Mouse (Mus musculus) MEL (cell line): Measurements from ENCODE around the gene Defb22. TPM values are rescaled to one million over a fixed set of nuclear protein-coding genes. Genes with fewer than 3 reads are reported as not detected.

Experiments used
- DNase-seq: peaks from one replicate; pipeline ENCODE4 v3.0.0; 2011; ENCODE audit warnings: low read depth, low spot score
- H3K27ac ChIP-seq: 2 replicates; pipeline ENCODE4 v1.5.1; 2012; ENCODE audit warnings: low read depth, mild to moderate bottlenecking, control low read depth, low read length, moderate library complexity; ENCODE audit not compliant: control insufficient read depth
- H3K27me3 ChIP-seq, 2 experiments: fragments of 150-350 bp in 1 of 2; sonication (generic) in 1 of 2; 2 replicates each; pipeline ENCODE4 v1.6.1; 2012; ENCODE audit warnings: low read length in 2 of 2, mild to moderate bottlenecking in 2 of 2, improper control_type of control experiment in 1 of 2, moderate library complexity in 1 of 2; ENCODE audit not compliant: insufficient read depth in 2 of 2, control insufficient read depth in 1 of 2
- H3K36me3 ChIP-seq, 2 experiments: 2 replicates each; pipeline ENCODE4 v1.6.1; 2012 to 2014; ENCODE audit warnings: low read length in 2 of 2, improper control_type of control experiment in 1 of 2, inconsistent platforms in 1 of 2, mild to moderate bottlenecking in 1 of 2; ENCODE audit not compliant: insufficient read depth in 2 of 2, control insufficient read depth in 1 of 2
- H3K4me1 ChIP-seq, 2 experiments: fragments of 150-350 bp in 1 of 2; sonication (generic) in 1 of 2; 2 replicates each; pipeline ENCODE4 v1.6.1; 2012; ENCODE audit warnings: low read length in 2 of 2, improper control_type of control experiment in 1 of 2, mild to moderate bottlenecking in 1 of 2; ENCODE audit not compliant: insufficient read depth in 2 of 2, control insufficient read depth in 1 of 2
- H3K4me3 ChIP-seq, 2 experiments: fragments of 150-350 bp in 1 of 2; sonication (generic) in 1 of 2; 2 replicates each; pipeline ENCODE4 v1.5.1; 2012; ENCODE audit warnings: low read depth in 2 of 2, low read length in 2 of 2, mild to moderate bottlenecking in 2 of 2, moderate library complexity in 2 of 2, control low read depth in 1 of 2, improper control_type of control experiment in 1 of 2; ENCODE audit not compliant: control insufficient read depth in 1 of 2, insufficient read depth in 1 of 2
- H3K79me2 ChIP-seq: 2 replicates; pipeline ENCODE4 v1.6.1; 2012; ENCODE audit warnings: mild to moderate bottlenecking, low read length, moderate library complexity; ENCODE audit not compliant: control insufficient read depth, poor library complexity, insufficient read depth
- H3K9ac ChIP-seq: 2 replicates; pipeline ENCODE4 v1.6.1; 2012; ENCODE audit warnings: low read depth, mild to moderate bottlenecking, control low read depth, low read length, moderate library complexity; ENCODE audit not compliant: control insufficient read depth, poor library complexity, severe bottlenecking
- H3K9me3 ChIP-seq: fragments of 150-350 bp; sonication (generic); replicated peaks from 2 replicates; pipeline ENCODE4 v1.6.1; 2012; ENCODE audit warnings: mild to moderate bottlenecking, low read length, improper control_type of control experiment, moderate library complexity; ENCODE audit not compliant: insufficient read depth
- ELF1 ChIP-seq: IDR thresholded peaks from 2 replicates; pipeline ENCODE4 v1.6.1; 2014; ENCODE audit warnings: low read depth, mild to moderate bottlenecking, inconsistent platforms, low read length, improper control_type of control experiment, moderate library complexity
- EP300 ChIP-seq, 2 experiments: IDR thresholded peaks; 2 replicates each; pipeline ENCODE4 v1.6.1; 2011; ENCODE audit warnings: improper control_type of control experiment in 2 of 2, low read length in 2 of 2, low read depth in 1 of 2, mild to moderate bottlenecking in 1 of 2
- JUND ChIP-seq: IDR thresholded peaks from 2 replicates; pipeline ENCODE4 v1.6.1; 2011; ENCODE audit warnings: low read depth, mild to moderate bottlenecking, improper control_type of control experiment, low read length
- KAT2A ChIP-seq: conservative IDR thresholded peaks from 2 replicates; pipeline ENCODE4 v1.6.1; 2012; ENCODE audit warnings: low read depth, low read length, improper control_type of control experiment, inconsistent platforms
- MAX ChIP-seq: IDR thresholded peaks from 2 replicates; pipeline ENCODE4 v1.6.1; 2011; ENCODE audit warnings: low read length, improper control_type of control experiment
- MAZ ChIP-seq: IDR thresholded peaks from 2 replicates; pipeline ENCODE4 v1.6.1; 2012; ENCODE audit warnings: low read depth, mild to moderate bottlenecking, inconsistent platforms, low read length, improper control_type of control experiment
- MXI1 ChIP-seq: IDR thresholded peaks from 2 replicates; pipeline ENCODE4 v1.6.1; 2011; ENCODE audit warnings: mild to moderate bottlenecking, low read depth, low read length, improper control_type of control experiment
- NELFE ChIP-seq: IDR thresholded peaks from 2 replicates; pipeline ENCODE4 v1.6.1; 2011; ENCODE audit warnings: low read depth, low read length, improper control_type of control experiment
- RAD21 ChIP-seq: IDR thresholded peaks from 2 replicates; pipeline ENCODE4 v1.6.1; 2011; ENCODE audit warnings: mild to moderate bottlenecking, low read depth, low read length, improper control_type of control experiment
- SMC3 ChIP-seq: IDR thresholded peaks from 2 replicates; pipeline ENCODE4 v1.6.1; 2011; ENCODE audit warnings: low read depth, low read length, improper control_type of control experiment
- TBP ChIP-seq: IDR thresholded peaks from 2 replicates; pipeline ENCODE4 v1.8.0; 2011; ENCODE audit warnings: low read depth, low read length, improper control_type of control experiment
- UBTF ChIP-seq: IDR thresholded peaks from 2 replicates; pipeline ENCODE4 v1.6.1; 2012; ENCODE audit warnings: low read depth, mild to moderate bottlenecking, inconsistent platforms, low read length, improper control_type of control experiment, moderate library complexity, borderline replicate concordance; ENCODE audit not compliant: insufficient read depth
- ZKSCAN1 ChIP-seq: IDR thresholded peaks from 2 replicates; pipeline ENCODE4 v1.6.1; 2012; ENCODE audit warnings: low read depth, mild to moderate bottlenecking, inconsistent platforms, low read length, improper control_type of control experiment, moderate library complexity
- ZMIZ1 ChIP-seq: IDR thresholded peaks from 2 replicates; pipeline ENCODE4 v1.6.1; 2012; ENCODE audit warnings: low read depth, mild to moderate bottlenecking, inconsistent platforms, low read length, improper control_type of control experiment, moderate library complexity
- ZNF384 ChIP-seq: IDR thresholded peaks from 2 replicates; pipeline ENCODE4 v1.6.1; 2012; ENCODE audit warnings: low read depth, mild to moderate bottlenecking, inconsistent platforms, low read length, improper control_type of control experiment
- polyA plus RNA-seq, 2 experiments: library from polyadenylated mRNA; stranded (reverse) in 1 of 2; unstranded in 1 of 2; fragments of >175 nt in 1 of 2; fragments of >200 nt in 1 of 2; gene quantifications; 2 replicates each; pipeline versions ENCODE4 v1.2.1 to v1.2.4; 2012; ENCODE audit warnings: low replicate concordance in 2 of 2, low read depth in 1 of 2; ENCODE audit not compliant: insufficient read length in 2 of 2, insufficient read depth in 1 of 2, missing spikeins in 1 of 2
- total RNA-seq: library from RNA; depleted of rRNA; stranded (reverse); fragments of 300-350 nt; gene quantifications from 2 replicates; pipeline ENCODE4 v1.2.3, GENCODE M21; 2012

Gene Defb22
- total and polyA plus RNA-seq, 3 experiments = not detected

GRCm38 (mm10) chr2:152446642-152447041 lies 43.3 kb downstream of the Defb22 start (continued):
- TF ChIP-seq JUND = no peak

GRCm38 (mm10) chr2:152443281-152443680 lies 46.7 kb downstream of the Defb22 start:
- Histone ChIP-seq H3K4me1 (peaks cover 2 to 14% of the 10 kb centered on the region in 2 experiments; a peak in 3 of 4 replicates), H3K27ac (no peak overlapping the region), H3K27me3 (no peaks in the 10 kb centered on the region), H3K36me3 (peaks cover 0 to 6% of the 10 kb centered on the region in 2 experiments; a peak in 2 of 4 replicates), H3K79me2 (no peaks in the 10 kb centered on the region), H3K9ac (no peak overlapping the region), H3K4me3 (no peak overlapping the region), H3K9me3 (no peaks in the 10 kb centered on the region)
- no peak for TF ChIP-seq UBTF
- TF ChIP-seq MAX = no peak
- TF ChIP-seq MAZ = no peak
- no peak for TF ChIP-seq TBP
- no peak for TF ChIP-seq RAD21
- no peak for TF ChIP-seq ELF1
- no peak for DNase-seq

- no peak for TF ChIP-seq ZNF384
- H3K36me3 ChIP-seq = peaks cover 0 to 6% of the 10 kb centered on the region in 2 experiments; a peak in 2 of 4 replicates
- no peak overlapping the region for H3K27ac ChIP-seq
- H3K9me3 ChIP-seq = no peaks in the 10 kb centered on the region
- no peak for DNase-seq
- H3K79me2 ChIP-seq = no peaks in the 10 kb centered on the region
- no peak overlapping the region for H3K9ac ChIP-seq
- H3K4me3 ChIP-seq = no peak overlapping the region
- H3K4me1 ChIP-seq = peaks cover 1 to 18% of the 10 kb centered on the region in 2 experiments; a peak in 3 of 4 replicates
- H3K27me3 ChIP-seq = no peaks in the 10 kb centered on the region
These were observed 47.6 kb downstream of the Defb22 start for GRCm38 (mm10) chr2:152442322-152442721.

- H3K27me3 ChIP-seq = no peaks in the 10 kb centered on the region; a peak in 1 of 4 replicates
These were observed 50.1 kb downstream of the Defb22 start for GRCm38 (mm10) chr2:152439833-152440232.

More at GRCm38 (mm10) chr2:152439833-152440232, 50.1 kb downstream of the Defb22 start:
- DNase-seq = no peak
- TF ChIP-seq NELFE = no peak
- no peak for TF ChIP-seq SMC3
- TF ChIP-seq ZKSCAN1 = no peak
- TF ChIP-seq JUND = no peak
- no peak for TF ChIP-seq ZMIZ1
- no peak for TF ChIP-seq ZNF384
- TF ChIP-seq MAX = no peak
- TF ChIP-seq RAD21 = no peak
- TF ChIP-seq MXI1 = no peak
- no peak for TF ChIP-seq EP300 (IDR thresholded peaks at IDR 0.05; ENCODE audit: low read depth in 1 of 2, low read length in 2 of 2)
- no peak for TF ChIP-seq KAT2A
- TF ChIP-seq, all 39 proteins: peak for 0
- Histone ChIP-seq H3K9ac (no peak overlapping the region), H3K4me1 (peaks cover 6 to 12% of the 10 kb centered on the region in 2 experiments; a peak in 2 of 4 replicates), H3K27ac (no peak overlapping the region), H3K36me3 (peaks cover 0 to 2% of the 10 kb centered on the region in 2 experiments; a peak in 2 of 4 replicates), H3K4me3 (no peak overlapping the region), H3K79me2 (no peaks in the 10 kb centered on the region), H3K9me3 (no peaks in the 10 kb centered on the region)
